Mouse (Mus musculus): Measurements from ENCODE around the gene Fads3.

GRCm38 (mm10) chr19:10015442-10015841 lies 25.9 kb upstream of the Fads3 start:
- TF ChIP-seq CTCF (IDR thresholded peaks at IDR 0.05; ENCODE audit: low read depth) (no peak), EP300 (IDR thresholded peaks at IDR 0.05; ENCODE audit: low read depth) (no peak)

Measured in heart, postnatal 0 days (tissue).